Mouse (Mus musculus) colon, adult 2 months (tissue): ENCODE results near the gene Blnk. TPM values are rescaled to one million over a fixed set of nuclear protein-coding genes. Genes with fewer than 3 reads are reported as not detected.

Source experiments
- polyA plus RNA-seq: library from polyadenylated mRNA; depleted of rRNA; stranded (reverse); fragments of >200 nt; gene quantifications from 2 replicates; pipeline ENCODE4 v1.2.3, GENCODE M21; 2012; rRNA removed

Blnk gene
- 37.3 and 38.2 TPM in 2 replicates for polyA plus RNA-seq

DNA sequence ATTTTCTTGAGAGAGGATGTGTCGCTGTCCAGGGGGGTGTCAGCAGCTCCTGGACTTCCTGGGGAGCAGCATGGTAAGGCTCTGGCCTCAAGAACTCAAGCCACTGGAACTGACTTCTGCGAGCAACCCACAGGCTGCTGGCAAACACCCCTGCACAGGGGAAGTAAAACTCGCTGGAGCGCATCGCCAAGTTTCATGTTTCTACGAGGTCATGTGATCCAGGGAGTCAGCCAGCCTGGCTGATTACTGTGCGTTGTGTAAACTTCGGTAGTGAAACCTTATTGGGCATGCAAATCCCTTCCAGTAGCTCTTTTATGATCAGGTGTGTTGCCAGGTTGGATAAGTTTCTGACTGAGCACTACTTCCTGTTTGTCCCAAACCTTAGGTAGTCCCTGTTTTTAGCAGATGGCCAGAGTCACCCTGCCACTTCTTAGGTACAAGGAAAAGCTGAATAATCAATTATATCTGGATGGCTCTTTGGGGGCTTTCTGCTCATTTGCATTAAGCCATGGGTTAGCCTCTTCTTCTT lies at the start of gene Blnk:
Gene Blnk (minus strand): TSS at position 479 of the 529 bp plus-strand sequence.

DNA sequence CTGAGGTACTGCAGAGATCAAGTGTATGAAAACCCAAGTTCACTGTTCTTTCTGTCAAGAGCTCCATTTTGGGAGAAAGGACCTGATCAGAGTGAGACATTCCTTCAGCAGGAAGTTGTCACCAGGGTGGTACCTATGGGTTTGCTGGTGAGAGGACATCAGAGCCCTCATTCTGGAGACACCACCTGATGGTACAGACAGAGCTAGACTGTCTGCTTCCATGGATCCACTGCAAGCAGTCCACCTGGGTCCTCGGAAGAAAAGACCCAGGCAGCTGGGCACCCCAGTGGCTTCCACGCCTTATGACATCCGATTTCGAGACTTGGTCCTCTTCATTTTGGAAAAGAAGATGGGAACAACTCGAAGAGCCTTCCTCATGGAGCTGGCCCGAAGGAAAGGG lies 34.9 kb upstream of the Blnk start, which contains the start of gene Dntt:
Gene Dntt (plus strand): TSS at position 57 of the 400 bp plus-strand sequence.

GRCm38 (mm10) chr19:40894519-40895392 lies 99.6 kb downstream of the Blnk start, which contains the start of gene Zfp518a:
TSS of gene Zfp518a (plus strand) at chr19:40894705.

Other genes starting within 250 kb of the Blnk start
- not detected in 2 replicates for gene Cc2d2b, start 245.8 kb downstream of the Blnk start, polyA plus RNA-seq
- 4.4 and 6.0 TPM in 2 replicates for gene Ccnj, start 163.3 kb downstream of the Blnk start, polyA plus RNA-seq
- 0.49 and 0.51 TPM in 2 replicates for gene Zfp518a, start 99.8 kb downstream of the Blnk start, polyA plus RNA-seq
- not detected in 2 replicates for gene Dntt, start 34.7 kb upstream of the Blnk start, polyA plus RNA-seq
- gene Opalin, start 82.6 kb upstream of the Blnk start, polyA plus RNA-seq: not detected in 2 replicates
- gene Tll2, start 212.3 kb upstream of the Blnk start, polyA plus RNA-seq: 0.20 and 0.27 TPM in 2 replicates